Mouse (Mus musculus): ENCODE results near the gene Tnfsf12. TPM values are rescaled to one million over a fixed set of nuclear protein-coding genes. Genes with fewer than 3 reads are reported as not detected.

Tnfsf12 gene
- polyA plus RNA-seq, 1 experiment from 2014 or later = 8.0 TPM

DNA sequence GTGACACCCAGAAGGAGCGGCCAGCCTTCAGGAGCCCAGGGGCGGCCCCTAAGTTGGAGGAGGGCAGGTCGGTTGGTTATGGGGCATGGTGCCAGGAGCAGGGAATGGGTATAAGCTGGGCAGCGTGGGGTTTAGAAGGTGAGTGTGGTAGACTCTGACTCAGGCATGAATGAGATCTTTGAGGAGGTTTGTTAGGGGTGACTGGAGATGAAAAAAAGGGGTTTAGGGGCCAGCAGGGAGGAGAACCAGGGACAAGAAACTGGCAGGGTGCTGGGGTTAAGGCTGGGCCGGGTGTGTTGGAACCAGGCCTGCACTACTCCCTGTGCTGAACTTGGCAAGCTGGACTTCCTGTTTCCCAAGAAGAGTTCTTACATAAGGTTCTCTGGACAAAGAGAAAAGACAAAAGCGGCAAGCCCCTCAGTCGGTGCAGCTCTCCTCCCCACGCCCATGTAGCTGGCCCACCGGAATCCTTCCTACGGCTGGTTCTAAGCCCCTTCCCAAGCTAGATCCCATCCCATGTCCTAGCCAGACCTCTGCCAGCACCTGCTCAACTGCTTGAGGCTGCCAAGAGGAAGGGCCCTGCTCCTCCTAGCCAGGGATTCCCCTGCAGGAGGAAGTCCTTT lies 10.0 kb downstream of the Tnfsf12 start, which contains the start of gene Tnfsf13:
Gene Tnfsf13 (minus strand): TSS at position 259 of the 623 bp plus-strand sequence.
- H3K27me3 ChIP-seq (replicated peaks; ENCODE audit: control insufficient read depth, insufficient read depth, low read length) = no peaks in the 10 kb centered on the region
- peak; percentile 59 for DNase-seq (ENCODE audit: low spot score)
- peaks cover 23% of the 10 kb centered on the region for H3K4me1 ChIP-seq (replicated peaks; ENCODE audit: control insufficient read depth, insufficient read depth, low read length)
- no peaks in the 10 kb centered on the region for H3K36me3 ChIP-seq (ENCODE audit: control insufficient read depth, insufficient read depth, low read length)
- no peak within 1 kb of the TSS for H3K4me3 ChIP-seq (ENCODE audit: low read depth, low read length)
- H3K9me3 ChIP-seq (ENCODE audit: control insufficient read depth, low read length) = no peaks in the 10 kb centered on the region
- H3K9ac ChIP-seq (ENCODE audit: low read length) = no peak within 1 kb of the TSS
- no peak within 1 kb of the TSS; the same call in 1 of the 2 replicates for H3K27ac ChIP-seq (ENCODE audit: low read depth)
- no peak for ATAC-seq (replicated peaks; ENCODE audit: low FRiP score, low TSS enrichment, low read depth)
- 72% methylated on average over 10 of the region's 10 CpGs for WGBS
- no peak within 1 kb of the TSS for H3K4me2 ChIP-seq (ENCODE audit: low read length)

DNA sequence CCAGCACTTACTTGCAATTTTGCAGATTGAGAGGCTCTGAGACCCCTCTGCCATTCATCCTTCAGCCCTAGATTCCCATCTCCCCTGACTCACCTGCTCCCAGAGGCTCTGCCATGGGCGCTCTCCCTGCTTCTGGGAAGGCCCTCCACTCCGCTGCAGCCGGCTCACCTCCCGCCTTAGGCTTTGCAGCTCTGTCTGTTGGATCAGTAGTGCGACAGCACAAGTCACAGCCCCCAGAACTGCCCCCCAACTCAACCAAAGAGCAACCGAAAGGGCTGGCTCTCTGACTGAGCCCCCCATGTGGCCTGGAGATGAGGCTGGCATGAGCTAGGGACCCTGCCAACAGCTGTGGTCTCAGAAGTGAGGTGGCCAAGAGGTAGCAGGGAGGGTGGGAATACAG lies 10.7 kb downstream of the Tnfsf12 start:
- H3K4me1 ChIP-seq (replicated peaks; ENCODE audit: control insufficient read depth, insufficient read depth, low read length) = peaks cover 26% of the 10 kb centered on the region
- peaks cover 4% of the 10 kb centered on the region; the same call in 1 of the 2 replicates for H3K36me3 ChIP-seq (ENCODE audit: control insufficient read depth, insufficient read depth, low read length)
- no peaks in the 10 kb centered on the region for H3K27me3 ChIP-seq (replicated peaks; ENCODE audit: control insufficient read depth, insufficient read depth, low read length)
- ATAC-seq (replicated peaks; ENCODE audit: low FRiP score, low TSS enrichment, low read depth) = no peak
- no peak overlapping the region for H3K4me3 ChIP-seq (ENCODE audit: low read depth, low read length)
- no peaks in the 10 kb centered on the region for H3K9me3 ChIP-seq (ENCODE audit: control insufficient read depth, low read length)
- no peak overlapping the region for H3K27ac ChIP-seq (ENCODE audit: low read depth)
- no peak for DNase-seq (ENCODE audit: low spot score)
- WGBS = 85% methylated on average over 6 of the region's 6 CpGs
- H3K4me2 ChIP-seq (ENCODE audit: low read length) = no peak overlapping the region
- H3K9ac ChIP-seq (ENCODE audit: low read length) = no peak overlapping the region

DNA sequence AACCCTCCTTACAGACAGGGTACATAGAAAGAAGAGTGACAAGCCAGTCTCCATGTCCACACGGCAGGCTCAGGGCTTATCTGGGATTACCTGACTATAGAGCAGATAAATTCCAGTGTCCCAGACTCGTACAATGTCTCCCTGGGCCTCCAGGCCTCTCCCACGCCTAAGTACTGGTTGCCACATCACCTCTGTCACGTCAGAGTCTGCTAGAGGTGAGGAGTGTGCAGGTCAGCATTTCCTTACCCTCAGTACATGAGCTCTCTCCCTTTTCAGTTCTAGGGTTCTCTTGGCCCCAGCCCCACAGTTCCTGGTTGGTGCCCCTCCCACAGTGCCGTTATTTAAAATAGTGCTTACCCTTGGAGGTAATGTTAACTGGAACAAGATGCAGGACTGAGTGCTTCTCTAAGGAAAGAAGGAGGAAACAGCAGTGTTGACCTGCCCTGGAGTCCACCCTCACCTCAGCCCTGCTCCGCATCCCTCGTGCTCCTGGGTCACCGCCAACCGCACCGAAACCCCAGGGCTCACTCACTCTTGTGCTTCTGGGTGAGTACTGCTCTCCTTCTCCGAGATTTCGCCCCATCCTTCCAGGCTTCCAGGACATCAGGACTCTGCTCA lies 11.4 kb downstream of the Tnfsf12 start:
- H3K4me3 ChIP-seq (ENCODE audit: low read depth, low read length) = no peak overlapping the region
- no peak overlapping the region for H3K9ac ChIP-seq (ENCODE audit: low read length)
- ATAC-seq (replicated peaks; ENCODE audit: low FRiP score, low TSS enrichment, low read depth) (no peak), DNase-seq (ENCODE audit: low spot score) (no peak)
- WGBS = 89% methylated on average over 12 of the region's 12 CpGs
- H3K27me3 ChIP-seq (replicated peaks; ENCODE audit: control insufficient read depth, insufficient read depth, low read length) = no peaks in the 10 kb centered on the region
- H3K4me2 ChIP-seq (ENCODE audit: low read length) = no peak overlapping the region
- peaks cover 9% of the 10 kb centered on the region for H3K36me3 ChIP-seq (ENCODE audit: control insufficient read depth, insufficient read depth, low read length)
- no peak overlapping the region for H3K27ac ChIP-seq (ENCODE audit: low read depth)
- peaks cover 27% of the 10 kb centered on the region for H3K4me1 ChIP-seq (replicated peaks; ENCODE audit: control insufficient read depth, insufficient read depth, low read length)
- no peaks in the 10 kb centered on the region for H3K9me3 ChIP-seq (ENCODE audit: control insufficient read depth, low read length)

DNA sequence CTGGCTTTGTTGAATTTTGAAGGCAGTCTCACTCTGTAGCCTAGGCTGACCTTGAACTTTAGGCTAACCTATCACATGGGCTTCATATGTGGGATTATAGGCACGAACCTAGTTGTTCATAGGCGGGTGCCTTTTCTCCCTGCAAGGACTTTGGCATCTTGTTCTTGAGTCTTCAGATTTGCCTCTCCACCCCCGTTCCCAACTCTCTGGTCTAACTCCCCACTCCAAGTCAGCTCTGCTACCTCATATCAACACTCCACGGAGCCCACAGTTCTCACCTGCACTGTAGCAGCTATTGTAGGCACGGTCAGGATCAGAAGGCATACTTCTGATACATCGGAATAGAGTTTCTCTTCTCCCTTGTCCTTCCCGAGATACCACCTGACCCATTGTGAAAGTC lies 12.1 kb downstream of the Tnfsf12 start:
- no peaks in the 10 kb centered on the region for H3K9me3 ChIP-seq (ENCODE audit: control insufficient read depth, low read length)
- H3K4me2 ChIP-seq (ENCODE audit: low read length) = peak overlapping the region; percentile 92; the same call in 1 of the 2 replicates
- H3K9ac ChIP-seq (ENCODE audit: low read length) = no peak overlapping the region; the same call in 1 of the 2 replicates
- no peak for DNase-seq (ENCODE audit: low spot score)
- H3K4me1 ChIP-seq (replicated peaks; ENCODE audit: control insufficient read depth, insufficient read depth, low read length) = peaks cover 30% of the 10 kb centered on the region
- H3K27me3 ChIP-seq (replicated peaks; ENCODE audit: control insufficient read depth, insufficient read depth, low read length) = no peaks in the 10 kb centered on the region
- no peak for ATAC-seq (replicated peaks; ENCODE audit: low FRiP score, low TSS enrichment, low read depth)
- 82% methylated on average over 7 of the region's 7 CpGs for WGBS
- H3K4me3 ChIP-seq (ENCODE audit: low read depth, low read length) = no peak overlapping the region
- 0 out of 2 replicates have a peak overlapping the region, but pooled peaks have one; percentile 92 for H3K27ac ChIP-seq (ENCODE audit: low read depth)
- peaks cover 13% of the 10 kb centered on the region for H3K36me3 ChIP-seq (ENCODE audit: control insufficient read depth, insufficient read depth, low read length)

DNA sequence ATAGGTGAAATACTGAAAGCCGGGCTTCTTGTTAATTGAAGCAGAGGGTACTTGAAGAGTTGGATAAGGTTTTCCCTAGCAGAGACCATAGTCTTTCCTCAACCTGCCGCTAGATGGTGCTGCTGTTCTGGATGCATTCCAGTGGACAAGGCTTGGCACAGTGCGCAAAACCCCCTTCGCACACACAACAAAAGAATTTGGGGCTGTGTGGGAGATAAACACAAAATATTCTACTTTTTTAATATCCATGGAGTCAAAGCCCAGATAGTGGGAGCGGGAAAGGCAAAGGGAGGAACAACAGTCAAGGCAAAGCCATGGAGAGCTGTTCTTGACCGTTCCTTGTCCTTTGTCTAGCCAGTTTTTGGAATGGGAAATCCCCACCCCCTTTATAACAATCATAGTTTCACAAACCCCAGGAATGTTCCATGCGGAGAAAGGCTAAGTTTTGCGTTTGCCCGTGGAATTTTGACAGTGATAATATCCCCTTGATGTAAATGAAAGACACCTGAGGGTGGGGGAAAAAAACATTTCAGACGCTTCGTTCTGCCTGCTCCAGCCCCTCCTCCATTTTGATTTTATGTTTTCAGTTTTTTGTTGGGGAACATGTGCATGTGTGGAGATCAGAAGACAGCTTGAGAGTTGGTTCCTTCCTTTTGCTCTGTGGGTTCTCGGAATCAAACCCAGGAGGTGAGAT lies 12.7 kb downstream of the Tnfsf12 start:
- Histone ChIP-seq H3K4me2 (ENCODE audit: low read length) (peak overlapping the region; percentile 92), H3K9ac (ENCODE audit: low read length) (peak overlapping the region; percentile 44), H3K27me3 (replicated peaks; ENCODE audit: control insufficient read depth, insufficient read depth, low read length) (no peaks in the 10 kb centered on the region), H3K4me3 (ENCODE audit: low read depth, low read length) (peak overlapping the region; percentile 15), H3K9me3 (ENCODE audit: control insufficient read depth, low read length) (no peaks in the 10 kb centered on the region), H3K4me1 (replicated peaks; ENCODE audit: control insufficient read depth, insufficient read depth, low read length) (peaks cover 30% of the 10 kb centered on the region), H3K27ac (ENCODE audit: low read depth) (peak overlapping the region; percentile 92), H3K36me3 (ENCODE audit: control insufficient read depth, insufficient read depth, low read length) (peaks cover 19% of the 10 kb centered on the region)
- 17% methylated on average over 12 of the region's 12 CpGs for WGBS
- ATAC-seq (replicated peaks; ENCODE audit: low FRiP score, low TSS enrichment, low read depth) (0 out of 2 replicates have a peak, but pooled peaks have one; percentile 28), DNase-seq (ENCODE audit: low spot score) (peak; percentile 96)

DNA sequence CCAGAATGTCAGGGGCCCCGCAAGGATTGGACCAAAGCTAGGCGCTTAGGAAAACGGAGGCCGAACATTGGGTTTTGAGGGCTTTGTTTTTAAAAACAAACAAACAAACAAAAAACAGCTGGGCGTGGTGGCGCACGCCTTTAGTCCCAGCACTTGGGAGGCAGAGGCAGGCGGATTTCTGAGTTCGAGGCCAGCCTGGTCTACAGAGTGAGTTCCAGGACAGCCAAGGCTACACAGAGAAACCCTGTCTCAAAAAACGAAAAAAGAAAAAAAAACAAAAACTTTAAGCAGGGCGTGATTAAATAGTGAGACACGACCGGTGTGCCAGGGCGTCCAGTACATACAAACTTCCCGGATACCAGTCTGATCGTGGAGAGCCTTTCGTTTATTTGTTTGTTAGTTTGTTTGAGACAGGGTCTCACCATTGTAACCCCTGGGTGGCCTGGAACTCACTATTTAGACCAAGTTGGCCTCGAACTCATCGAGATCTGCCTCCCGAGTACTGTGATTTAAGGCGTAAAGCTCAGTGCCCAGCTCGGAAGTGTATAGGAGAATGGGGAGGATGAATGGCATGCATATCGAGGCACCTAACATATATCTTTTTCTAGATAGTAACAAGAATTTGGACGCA lies 13.3 kb downstream of the Tnfsf12 start:
- peak overlapping the region; percentile 78 for H3K9ac ChIP-seq (ENCODE audit: low read length)
- peak overlapping the region; percentile 92 for H3K4me2 ChIP-seq (ENCODE audit: low read length)
- peak overlapping the region; percentile 86 for H3K4me3 ChIP-seq (ENCODE audit: low read depth, low read length)
- H3K9me3 ChIP-seq (ENCODE audit: control insufficient read depth, low read length) = no peaks in the 10 kb centered on the region
- 25% methylated on average over 24 of the region's 24 CpGs for WGBS
- DNase-seq (ENCODE audit: low spot score) = no peak
- peaks cover 30% of the 10 kb centered on the region for H3K4me1 ChIP-seq (replicated peaks; ENCODE audit: control insufficient read depth, insufficient read depth, low read length)
- ATAC-seq (replicated peaks; ENCODE audit: low FRiP score, low TSS enrichment, low read depth) = peak; percentile 10; the same call in 1 of the 2 replicates
- H3K27me3 ChIP-seq (replicated peaks; ENCODE audit: control insufficient read depth, insufficient read depth, low read length) = no peaks in the 10 kb centered on the region
- H3K27ac ChIP-seq (ENCODE audit: low read depth) = peak overlapping the region; percentile 92
- peaks cover 24% of the 10 kb centered on the region for H3K36me3 ChIP-seq (ENCODE audit: control insufficient read depth, insufficient read depth, low read length)

DNA sequence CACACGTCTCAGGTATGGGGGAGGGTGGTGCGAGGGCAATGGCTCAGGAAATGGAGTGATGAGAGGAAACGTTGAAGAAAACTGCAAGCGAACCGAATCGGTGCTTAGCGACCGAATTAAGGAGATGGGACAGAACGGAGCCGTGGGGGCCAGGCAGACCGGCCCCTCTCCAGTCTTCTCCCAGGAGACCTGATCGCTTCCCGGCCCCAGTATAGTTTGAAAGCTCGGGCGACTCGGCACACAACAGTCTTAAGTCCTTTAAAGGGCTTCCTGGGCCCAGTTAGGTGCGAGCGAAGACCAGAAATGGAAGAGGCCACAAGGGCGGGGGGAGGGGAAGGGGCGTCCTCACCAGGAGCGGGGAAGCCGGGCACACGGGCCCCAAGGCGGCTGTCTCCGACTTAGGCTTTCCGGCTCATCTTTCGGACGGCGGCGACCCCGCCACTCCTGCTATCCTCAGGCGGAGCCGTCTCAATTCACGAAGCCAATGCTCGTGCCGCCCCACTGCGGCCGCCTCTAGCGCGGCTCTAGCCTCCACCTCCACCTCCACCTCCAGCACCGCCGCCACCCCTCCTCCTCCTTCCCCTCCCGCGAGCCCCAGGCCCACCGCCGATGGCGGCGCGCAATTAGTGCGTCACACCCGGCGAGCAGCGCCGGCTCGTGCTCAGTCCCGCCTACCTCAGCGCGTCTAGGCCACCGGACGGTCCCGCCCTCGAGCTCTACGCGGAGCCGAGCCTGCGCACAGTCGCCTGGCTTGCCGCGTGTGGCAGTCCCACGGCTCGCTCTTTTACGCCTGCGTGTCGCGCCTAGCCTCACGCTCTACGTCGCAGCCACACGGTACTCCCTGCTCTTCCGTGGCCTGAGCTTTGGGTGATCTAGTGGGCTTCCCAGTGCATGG lies 14.1 kb downstream of the Tnfsf12 start, which contains the start of gene Senp3:
Gene Senp3 (minus strand): TSS at position 771 of the 895 bp plus-strand sequence.
- H3K4me2 ChIP-seq (ENCODE audit: low read length) = peak within 1 kb of the TSS; percentile 92
- DNase-seq (ENCODE audit: low spot score) = peak; percentile 98
- peak; percentile 94 for ATAC-seq (replicated peaks; ENCODE audit: low FRiP score, low TSS enrichment, low read depth)
- peaks cover 29% of the 10 kb centered on the region for H3K4me1 ChIP-seq (replicated peaks; ENCODE audit: control insufficient read depth, insufficient read depth, low read length)
- no peaks in the 10 kb centered on the region for H3K9me3 ChIP-seq (ENCODE audit: control insufficient read depth, low read length)
- peak within 1 kb of the TSS; percentile 92 for H3K27ac ChIP-seq (ENCODE audit: low read depth)
- peak within 1 kb of the TSS; percentile 86 for H3K4me3 ChIP-seq (ENCODE audit: low read depth, low read length)
- under 1% methylated on average over 78 of the region's 80 CpGs for WGBS
- no peaks in the 10 kb centered on the region for H3K27me3 ChIP-seq (replicated peaks; ENCODE audit: control insufficient read depth, insufficient read depth, low read length)
- peaks cover 32% of the 10 kb centered on the region for H3K36me3 ChIP-seq (ENCODE audit: control insufficient read depth, insufficient read depth, low read length)
- peak within 1 kb of the TSS; percentile 78 for H3K9ac ChIP-seq (ENCODE audit: low read length)

Data from intestine, embryonic 14.5 days (tissue).